Mouse (Mus musculus): ENCODE data around the gene Piezo1. TPM values are rescaled to one million over a fixed set of nuclear protein-coding genes. Genes with fewer than 3 reads are reported as not detected.

Piezo1 gene
- polyA plus RNA-seq, 1 experiment from 2014 or later = 45.8 TPM

- H3K9ac ChIP-seq (ENCODE audit: low read depth, low read length) = 0 out of 2 replicates have a peak overlapping the region, but pooled peaks have one; percentile 4
- DNase-seq (ENCODE audit: low spot score) (no peak), ATAC-seq (replicated peaks; ENCODE audit: low FRiP score) (no peak)
- H3K4me1 ChIP-seq (replicated peaks; ENCODE audit: control insufficient read depth, insufficient read depth, low read length) = peaks cover 61% of the 10 kb centered on the region
- no peak overlapping the region for H3K4me3 ChIP-seq (ENCODE audit: low read depth, low read length)
- WGBS = 58% methylated on average over 7 of the region's 7 CpGs
- no peaks in the 10 kb centered on the region for H3K9me3 ChIP-seq (ENCODE audit: control insufficient read depth, low read length)
- peak overlapping the region; percentile 67 for H3K27ac ChIP-seq (ENCODE audit: low read depth, low read length)
- H3K4me2 ChIP-seq = no peak overlapping the region
- H3K27me3 ChIP-seq (replicated peaks; ENCODE audit: control insufficient read depth, insufficient read depth, low read length) = no peaks in the 10 kb centered on the region
- H3K36me3 ChIP-seq (ENCODE audit: control insufficient read depth, insufficient read depth, low read length) = peaks cover 10% of the 10 kb centered on the region
Observed at GRCm38 (mm10) chr8:122526526-122527170, 24.5 kb downstream of the Piezo1 start.

GRCm38 (mm10) chr8:122526084-122526483 lies 25.0 kb downstream of the Piezo1 start:
- DNase-seq (ENCODE audit: low spot score) (no peak), ATAC-seq (replicated peaks; ENCODE audit: low FRiP score) (no peak)
- no peaks in the 10 kb centered on the region for H3K27me3 ChIP-seq (replicated peaks; ENCODE audit: control insufficient read depth, insufficient read depth, low read length)
- H3K9me3 ChIP-seq (ENCODE audit: control insufficient read depth, low read length) = no peaks in the 10 kb centered on the region
- peak overlapping the region; percentile 67 for H3K27ac ChIP-seq (ENCODE audit: low read depth, low read length)
- 66% methylated on average over 3 of the region's 3 CpGs for WGBS
- peaks cover 10% of the 10 kb centered on the region for H3K36me3 ChIP-seq (ENCODE audit: control insufficient read depth, insufficient read depth, low read length)
- peaks cover 57% of the 10 kb centered on the region for H3K4me1 ChIP-seq (replicated peaks; ENCODE audit: control insufficient read depth, insufficient read depth, low read length)
- peak overlapping the region; percentile 41; the same call in 1 of the 2 replicates for H3K9ac ChIP-seq (ENCODE audit: low read depth, low read length)
- no peak overlapping the region for H3K4me3 ChIP-seq (ENCODE audit: low read depth, low read length)
- 0 out of 2 replicates have a peak overlapping the region, but pooled peaks have one; percentile 59 for H3K4me2 ChIP-seq

- Histone ChIP-seq H3K4me3 (ENCODE audit: low read depth, low read length) (peak overlapping the region; percentile 20; the same call in 1 of the 2 replicates), H3K9ac (ENCODE audit: low read depth, low read length) (peak overlapping the region; percentile 41), H3K27ac (ENCODE audit: low read depth, low read length) (peak overlapping the region; percentile 67)
Observed at GRCm38 (mm10) chr8:122525004-122525403, 26.1 kb downstream of the Piezo1 start.

GRCm38 (mm10) chr8:122524506-122524905 lies 26.6 kb downstream of the Piezo1 start:
- Histone ChIP-seq H3K9me3 (ENCODE audit: control insufficient read depth, low read length) (no peaks in the 10 kb centered on the region), H3K4me2 (peak overlapping the region; percentile 59), H3K27ac (ENCODE audit: low read depth, low read length) (peak overlapping the region; percentile 67), H3K36me3 (ENCODE audit: control insufficient read depth, insufficient read depth, low read length) (peaks cover 10% of the 10 kb centered on the region), H3K27me3 (replicated peaks; ENCODE audit: control insufficient read depth, insufficient read depth, low read length) (no peaks in the 10 kb centered on the region), H3K4me1 (replicated peaks; ENCODE audit: control insufficient read depth, insufficient read depth, low read length) (peaks cover 69% of the 10 kb centered on the region), H3K9ac (ENCODE audit: low read depth, low read length) (peak overlapping the region; percentile 41), H3K4me3 (ENCODE audit: low read depth, low read length) (no peak overlapping the region)
- no peak for DNase-seq (ENCODE audit: low spot score)
- WGBS = 87% methylated on average over 6 of the region's 6 CpGs
- ATAC-seq (replicated peaks; ENCODE audit: low FRiP score) = no peak

More at GRCm38 (mm10) chr8:122525004-122525403, 26.1 kb downstream of the Piezo1 start:
- 47% methylated on average over 6 of the region's 6 CpGs for WGBS
- peaks cover 10% of the 10 kb centered on the region for H3K36me3 ChIP-seq (ENCODE audit: control insufficient read depth, insufficient read depth, low read length)
- peak overlapping the region; percentile 59 for H3K4me2 ChIP-seq
- DNase-seq (ENCODE audit: low spot score) (no peak), ATAC-seq (replicated peaks; ENCODE audit: low FRiP score) (peak; percentile 87)
- peaks cover 64% of the 10 kb centered on the region for H3K4me1 ChIP-seq (replicated peaks; ENCODE audit: control insufficient read depth, insufficient read depth, low read length)
- no peaks in the 10 kb centered on the region for H3K9me3 ChIP-seq (ENCODE audit: control insufficient read depth, low read length)
- no peaks in the 10 kb centered on the region for H3K27me3 ChIP-seq (replicated peaks; ENCODE audit: control insufficient read depth, insufficient read depth, low read length)

- peak overlapping the region; percentile 31 for H3K9ac ChIP-seq (ENCODE audit: low read depth, low read length)
- no peak for DNase-seq (ENCODE audit: low spot score)
- peak overlapping the region; percentile 67 for H3K27ac ChIP-seq (ENCODE audit: low read depth, low read length)
- 0 out of 2 replicates have a peak overlapping the region, but pooled peaks have one; percentile 4 for H3K4me3 ChIP-seq (ENCODE audit: low read depth, low read length)
- ATAC-seq (replicated peaks; ENCODE audit: low FRiP score) = no peak
- 45% methylated on average over 23 of the region's 23 CpGs for WGBS
- peak overlapping the region; percentile 59 for H3K4me2 ChIP-seq
- no peaks in the 10 kb centered on the region for H3K9me3 ChIP-seq (ENCODE audit: control insufficient read depth, low read length)
- peaks cover 75% of the 10 kb centered on the region for H3K4me1 ChIP-seq (replicated peaks; ENCODE audit: control insufficient read depth, insufficient read depth, low read length)
- peaks cover 6% of the 10 kb centered on the region for H3K36me3 ChIP-seq (ENCODE audit: control insufficient read depth, insufficient read depth, low read length)
- H3K27me3 ChIP-seq (replicated peaks; ENCODE audit: control insufficient read depth, insufficient read depth, low read length) = no peaks in the 10 kb centered on the region
Observed at GRCm38 (mm10) chr8:122523652-122524360, 27.3 kb downstream of the Piezo1 start.

GRCm38 (mm10) chr8:122522796-122523651 lies 28.1 kb downstream of the Piezo1 start:
- no peaks in the 10 kb centered on the region; the same call in 1 of the 2 replicates for H3K36me3 ChIP-seq (ENCODE audit: control insufficient read depth, insufficient read depth, low read length)
- no peak for ATAC-seq (replicated peaks; ENCODE audit: low FRiP score)
- peak overlapping the region; percentile 31 for H3K9ac ChIP-seq (ENCODE audit: low read depth, low read length)
- H3K27me3 ChIP-seq (replicated peaks; ENCODE audit: control insufficient read depth, insufficient read depth, low read length) = no peaks in the 10 kb centered on the region
- 0 out of 2 replicates have a peak overlapping the region, but pooled peaks have one; percentile 4 for H3K4me3 ChIP-seq (ENCODE audit: low read depth, low read length)
- DNase-seq (ENCODE audit: low spot score) = no peak
- H3K9me3 ChIP-seq (ENCODE audit: control insufficient read depth, low read length) = no peaks in the 10 kb centered on the region
- H3K4me2 ChIP-seq = peak overlapping the region; percentile 59
- peaks cover 82% of the 10 kb centered on the region for H3K4me1 ChIP-seq (replicated peaks; ENCODE audit: control insufficient read depth, insufficient read depth, low read length)
- WGBS = 55% methylated on average over 14 of the region's 14 CpGs
- H3K27ac ChIP-seq (ENCODE audit: low read depth, low read length) = peak overlapping the region; percentile 67

- DNase-seq (ENCODE audit: low spot score) (no peak), ATAC-seq (replicated peaks; ENCODE audit: low FRiP score) (no peak)
- no peak overlapping the region for H3K9ac ChIP-seq (ENCODE audit: low read depth, low read length)
- no peaks in the 10 kb centered on the region for H3K9me3 ChIP-seq (ENCODE audit: control insufficient read depth, low read length)
- H3K4me3 ChIP-seq (ENCODE audit: low read depth, low read length) = no peak overlapping the region
- peak overlapping the region; percentile 15; the same call in 1 of the 2 replicates for H3K4me2 ChIP-seq
- H3K27ac ChIP-seq (ENCODE audit: low read depth, low read length) = no peak overlapping the region; the same call in 1 of the 2 replicates
- 58% methylated on average over 11 of the region's 11 CpGs for WGBS
- H3K27me3 ChIP-seq (replicated peaks; ENCODE audit: control insufficient read depth, insufficient read depth, low read length) = no peaks in the 10 kb centered on the region
- peaks cover 82% of the 10 kb centered on the region for H3K4me1 ChIP-seq (replicated peaks; ENCODE audit: control insufficient read depth, insufficient read depth, low read length)
- no peaks in the 10 kb centered on the region; the same call in 1 of the 2 replicates for H3K36me3 ChIP-seq (ENCODE audit: control insufficient read depth, insufficient read depth, low read length)
Observed at GRCm38 (mm10) chr8:122520611-122521010, 30.5 kb downstream of the Piezo1 start.

Data from liver, embryonic 11.5 days (tissue).